Mouse (Mus musculus) midbrain, postnatal 0 days (tissue): ENCODE measurements around the gene Itpkb. TPM values are rescaled to one million over a fixed set of nuclear protein-coding genes. Genes with fewer than 3 reads are reported as not detected.

Experiments
- ATAC-seq: fragments of 200-750 bp; cut with Nextera tagmentation; 2 replicates; pipeline ENCODE4 v1.8.0; 2017; ENCODE audit warnings: moderate number of reproducible peaks, mild to moderate bottlenecking, moderate TSS enrichment, moderate library complexity; ENCODE audit not compliant: low FRiP score
- DNase-seq: peaks from one replicate; pipeline ENCODE4 v3.0.0-alpha.2; 2015; ENCODE audit warnings: low spot score
- H3K27ac ChIP-seq: fragments of 300-500 bp; sonication (generic); 2 replicates; pipeline ENCODE4 v1.5.1; 2014; ENCODE audit warnings: low read depth, mild to moderate bottlenecking, low read length, mixed read lengths
- H3K27me3 ChIP-seq: fragments of 300-500 bp; sonication (generic); 2 replicates; pipeline ENCODE4 v1.6.1; 2014; ENCODE audit warnings: low read length, control low read depth, mixed read lengths; ENCODE audit not compliant: insufficient read depth
- H3K36me3 ChIP-seq: fragments of 300-500 bp; sonication (generic); 2 replicates; pipeline ENCODE4 v1.6.1; 2014; ENCODE audit warnings: low read length, control low read depth, mixed read lengths; ENCODE audit not compliant: insufficient read depth
- H3K4me1 ChIP-seq: fragments of 300-500 bp; sonication (generic); 2 replicates; pipeline ENCODE4 v1.6.1; 2014; ENCODE audit warnings: mild to moderate bottlenecking, control low read depth, antibody characterized with exemption, low read length, mixed read lengths; ENCODE audit not compliant: insufficient read depth
- H3K4me2 ChIP-seq: fragments of 300-500 bp; sonication (generic); 2 replicates; pipeline ENCODE4 v1.6.1; 2014; ENCODE audit warnings: low read depth, mild to moderate bottlenecking, low read length, mixed read lengths; ENCODE audit not compliant: poor library complexity, severe bottlenecking
- H3K4me3 ChIP-seq: fragments of 300-500 bp; sonication (generic); 2 replicates; pipeline ENCODE4 v1.5.1; 2014; ENCODE audit warnings: low read depth, mild to moderate bottlenecking, low read length, moderate library complexity
- H3K9ac ChIP-seq: fragments of 300-500 bp; sonication (generic); replicated peaks from 2 replicates; pipeline ENCODE4 v1.6.1; 2014; ENCODE audit warnings: mild to moderate bottlenecking, low read length, moderate library complexity, mixed read lengths; ENCODE audit not compliant: poor library complexity, severe bottlenecking
- H3K9me3 ChIP-seq: fragments of 300-500 bp; sonication (generic); 2 replicates; pipeline ENCODE4 v1.6.1; 2016; ENCODE audit warnings: low read length, control low read depth
- CTCF ChIP-seq: IDR thresholded peaks from 2 replicates; pipeline ENCODE4 v1.5.1; 2016; ENCODE audit warnings: antibody characterized with exemption, mild to moderate bottlenecking
- WGBS: fragments of 180-500 bp; shearing (Covaris S2); extraction: QIAGEN DNeasy Blood & Tissue Kit; methylation state at CpG from one replicate; pipeline ENCODE4 v1.1.7; 2014; 5-methylcytosine and 5-hydroxymethylcytosine counted together
- polyA plus RNA-seq: library from polyadenylated mRNA; unstranded; fragments of >200 nt; fragmentation: Nextera tagmentation; extraction: Ambion mirVana; gene quantifications from 2 replicates; pipeline ENCODE4 v1.2.1, GENCODE M21; 2015
- total RNA-seq: library from RNA; depleted of rRNA; stranded (reverse); fragments of >200 nt; gene quantifications from 2 replicates; pipeline ENCODE4 v1.2.3, GENCODE M21; 2014

Itpkb gene
- total and polyA plus RNA-seq, 2 experiments from 2014 or later, result 2.2 to 13.9 TPM

GRCm38 (mm10) chr1:180407171-180407671, 76.9 kb downstream of the Itpkb start:
- DNase-seq (peak; percentile 73), ATAC-seq (peak; percentile 77)
- 13% methylated on average over 16 of the region's 16 CpGs for WGBS
- Histone ChIP-seq H3K9me3 (no peaks in the 10 kb centered on the region), H3K4me2 (peak overlapping the region; percentile 21; the same call in 1 of the 2 replicates), H3K4me3 (no peak overlapping the region), H3K27me3 (no peaks in the 10 kb centered on the region), H3K4me1 (no peaks in the 10 kb centered on the region; the same call in 1 of the 2 replicates), H3K27ac (peak overlapping the region; percentile 65), H3K36me3 (no peaks in the 10 kb centered on the region), H3K9ac (no peak overlapping the region)
- peak; percentile 85 for TF ChIP-seq CTCF

DNA sequence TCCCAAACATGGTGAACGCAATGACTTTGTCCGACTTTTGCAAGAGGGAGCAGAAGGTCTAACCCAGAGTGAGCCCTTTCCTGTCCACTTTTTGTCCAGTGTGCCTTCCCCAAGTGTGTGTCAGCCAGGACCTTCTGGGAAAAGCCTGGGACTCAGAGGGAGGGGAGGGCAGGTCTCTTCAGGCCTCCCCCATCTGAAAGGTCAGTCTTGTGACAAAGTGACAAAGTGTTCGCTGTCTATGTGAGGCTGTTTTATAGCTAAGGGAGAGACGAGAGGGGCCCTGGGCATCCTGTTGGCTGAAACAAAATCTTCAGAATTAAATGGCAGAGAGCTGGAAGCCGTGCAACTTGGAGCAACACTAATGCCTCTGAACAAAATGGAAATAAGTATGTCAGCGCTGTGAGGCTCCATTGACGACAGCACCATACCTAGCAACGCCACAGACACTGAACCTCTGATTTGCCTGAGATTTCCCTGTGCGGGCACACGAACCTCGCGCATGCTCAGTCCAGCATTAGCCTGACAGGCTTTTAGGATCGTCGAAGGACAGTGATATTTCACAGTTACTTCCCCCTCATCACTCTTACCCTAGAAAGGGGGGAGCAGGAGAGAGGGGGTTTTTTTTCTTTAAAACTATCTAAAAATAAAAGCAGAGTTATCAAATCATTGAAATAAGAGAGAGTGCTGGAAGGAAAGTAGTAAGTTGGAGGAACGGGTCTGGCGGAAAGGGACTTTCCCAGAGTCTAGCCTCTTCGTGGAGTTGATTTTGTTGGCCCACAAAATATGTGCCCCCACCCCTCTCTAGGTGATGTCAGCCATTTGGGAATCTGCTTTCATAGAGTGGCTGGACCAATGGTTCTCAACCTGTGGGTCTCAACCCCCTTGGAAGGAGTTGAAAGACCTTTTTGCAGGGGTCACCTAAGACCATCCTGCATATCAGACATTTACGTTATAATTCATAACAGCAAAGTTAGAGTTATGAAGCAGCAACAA, 77.7 kb downstream of the Itpkb start:
- H3K4me3 ChIP-seq, result no peak overlapping the region
- H3K27ac ChIP-seq, result peak overlapping the region; percentile 65
- H3K27me3 ChIP-seq, result no peaks in the 10 kb centered on the region
- no peaks in the 10 kb centered on the region for H3K36me3 ChIP-seq
- H3K4me1 ChIP-seq, result no peaks in the 10 kb centered on the region; the same call in 1 of the 2 replicates
- H3K4me2 ChIP-seq, result no peak overlapping the region
- H3K9me3 ChIP-seq, result no peaks in the 10 kb centered on the region
- 73% methylated on average over 18 of the region's 18 CpGs for WGBS
- ATAC-seq, result peak; percentile 45
- H3K9ac ChIP-seq, result no peak overlapping the region
- no peak for TF ChIP-seq CTCF
- DNase-seq, result peak; percentile 62

GRCm38 (mm10) chr1:180408832-180409231, 78.5 kb downstream of the Itpkb start:
- no peak for DNase-seq
- no peaks in the 10 kb centered on the region; the same call in 1 of the 2 replicates for H3K4me1 ChIP-seq
- H3K27ac ChIP-seq, result no peak overlapping the region
- H3K27me3 ChIP-seq, result no peaks in the 10 kb centered on the region
- WGBS, result 68% methylated on average over 9 of the region's 9 CpGs
- no peak for ATAC-seq
- no peaks in the 10 kb centered on the region for H3K9me3 ChIP-seq
- H3K9ac ChIP-seq, result no peak overlapping the region
- TF ChIP-seq CTCF, result no peak
- no peak overlapping the region for H3K4me2 ChIP-seq
- no peaks in the 10 kb centered on the region for H3K36me3 ChIP-seq
- no peak overlapping the region for H3K4me3 ChIP-seq

DNA sequence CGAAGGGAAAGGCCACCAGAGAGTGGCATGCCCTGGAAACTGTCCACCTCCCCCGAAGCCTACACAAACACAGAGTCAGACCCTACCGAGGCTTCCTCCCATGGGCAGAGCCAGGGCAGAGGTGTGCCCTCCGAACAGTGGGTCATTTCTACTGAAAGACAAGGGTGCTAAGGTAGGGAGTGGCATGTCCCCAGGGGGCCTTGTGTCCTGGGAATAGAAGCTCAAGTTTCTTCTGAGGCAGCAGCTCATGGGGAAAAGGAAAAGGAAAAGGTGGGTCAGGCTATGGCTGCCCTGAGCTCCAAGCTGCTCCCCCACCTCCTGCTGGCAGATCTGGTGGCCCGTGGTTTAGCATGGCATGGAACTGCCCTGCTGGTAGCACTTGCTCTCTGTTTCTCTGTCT, 79.5 kb downstream of the Itpkb start:
- Histone ChIP-seq H3K36me3 (no peaks in the 10 kb centered on the region), H3K4me1 (no peaks in the 10 kb centered on the region; the same call in 1 of the 2 replicates)
- WGBS, result 75% methylated on average over 5 of the region's 5 CpGs

GRCm38 (mm10) chr1:180410306-180410705, 80.0 kb downstream of the Itpkb start:
- Histone ChIP-seq H3K36me3 (no peaks in the 10 kb centered on the region), H3K27me3 (no peaks in the 10 kb centered on the region), H3K9ac (no peak overlapping the region), H3K27ac (no peak overlapping the region), H3K4me1 (no peaks in the 10 kb centered on the region; the same call in 1 of the 2 replicates), H3K9me3 (no peaks in the 10 kb centered on the region), H3K4me3 (no peak overlapping the region), H3K4me2 (no peak overlapping the region)
- TF ChIP-seq CTCF, result no peak
- WGBS, result 76% methylated on average over 7 of the region's 7 CpGs
- no peak for ATAC-seq
- no peak for DNase-seq

More for the DNA sequence above, 79.5 kb downstream of the Itpkb start:
- Histone ChIP-seq H3K27ac (no peak overlapping the region), H3K4me3 (no peak overlapping the region), H3K9ac (no peak overlapping the region), H3K4me2 (no peak overlapping the region), H3K9me3 (no peaks in the 10 kb centered on the region), H3K27me3 (no peaks in the 10 kb centered on the region)
- no peak for DNase-seq
- no peak for TF ChIP-seq CTCF
- ATAC-seq, result no peak

GRCm38 (mm10) chr1:180415064-180415463, 84.8 kb downstream of the Itpkb start:
- WGBS, result 65% methylated on average over 4 of the region's 4 CpGs
- DNase-seq, result no peak
- no peak for ATAC-seq

More at GRCm38 (mm10) chr1:180415064-180415463, 84.8 kb downstream of the Itpkb start:
- no peak overlapping the region for H3K4me2 ChIP-seq
- H3K9ac ChIP-seq, result no peak overlapping the region
- 0 out of 2 replicates have a peak, but pooled peaks cover 2% of the 10 kb centered on the region for H3K36me3 ChIP-seq
- TF ChIP-seq CTCF, result no peak
- H3K4me1 ChIP-seq, result peaks cover 3% of the 10 kb centered on the region; the same call in 1 of the 2 replicates
- H3K27ac ChIP-seq, result no peak overlapping the region
- H3K9me3 ChIP-seq, result no peaks in the 10 kb centered on the region
- H3K27me3 ChIP-seq, result no peaks in the 10 kb centered on the region
- H3K4me3 ChIP-seq, result no peak overlapping the region
